Mouse (Mus musculus) testis, adult 2 months (tissue): ENCODE data around the gene Cdh24. TPM values are rescaled to one million over a fixed set of nuclear protein-coding genes. Genes with fewer than 3 reads are reported as not detected.

Experiments used
- H3K27ac ChIP-seq: fragments of 200-500 bp; 2 replicates; pipeline ENCODE4 v1.5.1; 2012; ENCODE audit warnings: low read depth, low read length; ENCODE audit not compliant: control insufficient read depth, insufficient read depth
- H3K27me3 ChIP-seq: fragments of 200-500 bp; 2 replicates; pipeline ENCODE4 v1.6.1; 2012; ENCODE audit warnings: mild to moderate bottlenecking, low read length, moderate library complexity; ENCODE audit not compliant: control insufficient read depth, insufficient read depth
- H3K36me3 ChIP-seq: fragments of 200-500 bp; 2 replicates; pipeline ENCODE4 v1.6.1; 2012; ENCODE audit warnings: mild to moderate bottlenecking, low read length; ENCODE audit not compliant: control insufficient read depth, insufficient read depth
- H3K4me1 ChIP-seq: fragments of 200-500 bp; 2 replicates; pipeline ENCODE4 v1.6.1; 2012; ENCODE audit warnings: low read length; ENCODE audit not compliant: control insufficient read depth, insufficient read depth
- H3K4me3 ChIP-seq: fragments of 200-500 bp; 2 replicates; pipeline ENCODE4 v1.5.1; 2012; ENCODE audit warnings: low read depth, mild to moderate bottlenecking, low read length, moderate library complexity, mixed read lengths; ENCODE audit not compliant: control insufficient read depth
- CTCF ChIP-seq: fragments of 200-500 bp; IDR thresholded peaks from 2 replicates; pipeline ENCODE4 v1.5.1; 2012; ENCODE audit warnings: low read depth, mild to moderate bottlenecking, inconsistent platforms, low read length, moderate library complexity; ENCODE audit not compliant: control insufficient read depth, insufficient read depth, insufficient replicate concordance
- POLR2A ChIP-seq: fragments of 200-500 bp; IDR thresholded peaks from 2 replicates; pipeline ENCODE4 v1.6.1; 2012; ENCODE audit warnings: low read depth, mild to moderate bottlenecking, inconsistent platforms, low read length, moderate library complexity; ENCODE audit not compliant: control insufficient read depth
- polyA plus RNA-seq: library from polyadenylated mRNA; depleted of rRNA; stranded (reverse); fragments of >200 nt; gene quantifications from 2 replicates; pipeline ENCODE4 v1.2.3, GENCODE M21; 2012; rRNA removed

Cdh24 gene
- polyA plus RNA-seq, 1 experiment = 10.2 TPM

GRCm38 (mm10) chr14:54594631-54595414, 46.3 kb downstream of the Cdh24 start:
- H3K4me3 ChIP-seq = peak overlapping the region; percentile 62
- H3K27me3 ChIP-seq = no peaks in the 10 kb centered on the region
- no peak for TF ChIP-seq CTCF
- TF ChIP-seq POLR2A = no peak
- no peaks in the 10 kb centered on the region for H3K36me3 ChIP-seq
- H3K27ac ChIP-seq = peak overlapping the region; percentile 56
- H3K4me1 ChIP-seq = peaks cover 11% of the 10 kb centered on the region

- H3K4me3 ChIP-seq = no peak overlapping the region; the same call in 1 of the 2 replicates
- TF ChIP-seq POLR2A (no peak), CTCF (peak; percentile 66; the same call in 1 of the 2 replicates)
- H3K27ac ChIP-seq = peak overlapping the region; percentile 56; the same call in 1 of the 2 replicates
- peaks cover 11% of the 10 kb centered on the region for H3K4me1 ChIP-seq
- H3K27me3 ChIP-seq = no peaks in the 10 kb centered on the region
- no peaks in the 10 kb centered on the region for H3K36me3 ChIP-seq
Observed at GRCm38 (mm10) chr14:54594055-54594454, 47.1 kb downstream of the Cdh24 start.

- Histone ChIP-seq H3K27me3 (no peaks in the 10 kb centered on the region), H3K4me1 (peaks cover 11% of the 10 kb centered on the region), H3K36me3 (no peaks in the 10 kb centered on the region), H3K4me3 (no peak overlapping the region), H3K27ac (peak overlapping the region; percentile 68)
- TF ChIP-seq POLR2A = no peak
- no peak for TF ChIP-seq CTCF
Observed at GRCm38 (mm10) chr14:54592319-54592934, 48.7 kb downstream of the Cdh24 start.

- H3K36me3 ChIP-seq = no peaks in the 10 kb centered on the region
- TF ChIP-seq POLR2A (no peak), CTCF (no peak)
- H3K27ac ChIP-seq = no peak overlapping the region
- no peak overlapping the region for H3K4me3 ChIP-seq
- peaks cover 11% of the 10 kb centered on the region for H3K4me1 ChIP-seq
- H3K27me3 ChIP-seq = no peaks in the 10 kb centered on the region
Observed at GRCm38 (mm10) chr14:54591056-54591455, 50.1 kb downstream of the Cdh24 start.

- Histone ChIP-seq H3K27me3 (no peaks in the 10 kb centered on the region), H3K36me3 (no peaks in the 10 kb centered on the region), H3K27ac (no peak overlapping the region), H3K4me1 (no peaks in the 10 kb centered on the region), H3K4me3 (no peak overlapping the region)
- TF ChIP-seq CTCF (peak; percentile 57; the same call in 1 of the 2 replicates), POLR2A (no peak)
Observed at GRCm38 (mm10) chr14:54583681-54584338, 57.4 kb downstream of the Cdh24 start.

- Histone ChIP-seq H3K27ac (no peak overlapping the region), H3K27me3 (no peaks in the 10 kb centered on the region), H3K36me3 (no peaks in the 10 kb centered on the region), H3K4me3 (no peak overlapping the region), H3K4me1 (peaks cover 6% of the 10 kb centered on the region)
- TF ChIP-seq POLR2A (no peak), CTCF (no peak)
Observed at GRCm38 (mm10) chr14:54582536-54582935, 58.6 kb downstream of the Cdh24 start.

Other genes starting within 250 kb of the Cdh24 start
- 17.7 and 19.5 TPM in 2 replicates for gene Slc7a7, start 223.6 kb downstream of the Cdh24 start, polyA plus RNA-seq
- gene Mrpl52, start 214.5 kb downstream of the Cdh24 start, polyA plus RNA-seq = 85.4 and 140 TPM in 2 replicates
- 16.8 and 17.4 TPM in 2 replicates for gene Mmp14, start 209.8 kb downstream of the Cdh24 start, polyA plus RNA-seq
- 13.8 and 15.6 TPM in 2 replicates for gene Lrp10, start 177.2 kb downstream of the Cdh24 start, polyA plus RNA-seq
- gene Rem2, start 165.3 kb downstream of the Cdh24 start, polyA plus RNA-seq = 0.25 and 0.28 TPM in 2 replicates
- gene Prmt5, start 123.8 kb downstream of the Cdh24 start, polyA plus RNA-seq = 17.5 and 19.0 TPM in 2 replicates
- 107 and 125 TPM in 2 replicates for gene Haus4, start 86.7 kb downstream of the Cdh24 start, polyA plus RNA-seq
- gene Ajuba, start 63.8 kb downstream of the Cdh24 start, polyA plus RNA-seq = 10.0 and 12.5 TPM in 2 replicates
- gene 4931414P19Rik, start 35.4 kb downstream of the Cdh24 start, polyA plus RNA-seq = 2.1 and 3.5 TPM in 2 replicates
- gene Psmb5, start 23.3 kb downstream of the Cdh24 start, polyA plus RNA-seq = 87.4 and 106 TPM in 2 replicates
- gene Psmb11, start 19.9 kb downstream of the Cdh24 start, polyA plus RNA-seq = 0.04 and 0.38 TPM in 2 replicates
- gene Gm17606, start 412 bp downstream of the Cdh24 start, polyA plus RNA-seq = not detected in 2 replicates
- 38.6 and 47.0 TPM in 2 replicates for gene 1700123O20Rik, start 44.9 kb upstream of the Cdh24 start, polyA plus RNA-seq
- 117 and 121 TPM in 2 replicates for gene Acin1, start 45.6 kb upstream of the Cdh24 start, polyA plus RNA-seq
- gene Gm29776, start 57.5 kb upstream of the Cdh24 start, polyA plus RNA-seq = 0.22 and 0.32 TPM in 2 replicates
- gene Cebpe, start 70.8 kb upstream of the Cdh24 start, polyA plus RNA-seq = 0.22 and 0.32 TPM in 2 replicates
- gene Slc7a8, start 140.6 kb upstream of the Cdh24 start, polyA plus RNA-seq = 18.8 and 27.5 TPM in 2 replicates
- 9.1 and 9.5 TPM in 2 replicates for gene Rnf212b, start 172.8 kb upstream of the Cdh24 start, polyA plus RNA-seq
- gene Homez, start 229.6 kb upstream of the Cdh24 start, polyA plus RNA-seq = 94.0 and 97.4 TPM in 2 replicates
- 5.4 TPM in 2 replicates for gene Ppp1r3e, start 236.2 kb upstream of the Cdh24 start, polyA plus RNA-seq
- 29.4 and 31.2 TPM in 2 replicates for gene Bcl2l2, start 242.0 kb upstream of the Cdh24 start, polyA plus RNA-seq
- gene Gm20521, start 242.1 kb upstream of the Cdh24 start, polyA plus RNA-seq = 2.0 and 2.2 TPM in 2 replicates